Mouse (Mus musculus) liver, postnatal 0 days (tissue): ENCODE measurements around the gene Iqcd.

Experiments
- CTCF ChIP-seq: sonication (generic); IDR thresholded peaks from 2 replicates; pipeline ENCODE4 v1.5.1; 2016; ENCODE audit warnings: antibody characterized with exemption, low read depth
- EP300 ChIP-seq: IDR thresholded peaks from 2 replicates; pipeline ENCODE4 v1.6.1; 2016; ENCODE audit warnings: antibody characterized with exemption, low read depth, mild to moderate bottlenecking

DNA sequence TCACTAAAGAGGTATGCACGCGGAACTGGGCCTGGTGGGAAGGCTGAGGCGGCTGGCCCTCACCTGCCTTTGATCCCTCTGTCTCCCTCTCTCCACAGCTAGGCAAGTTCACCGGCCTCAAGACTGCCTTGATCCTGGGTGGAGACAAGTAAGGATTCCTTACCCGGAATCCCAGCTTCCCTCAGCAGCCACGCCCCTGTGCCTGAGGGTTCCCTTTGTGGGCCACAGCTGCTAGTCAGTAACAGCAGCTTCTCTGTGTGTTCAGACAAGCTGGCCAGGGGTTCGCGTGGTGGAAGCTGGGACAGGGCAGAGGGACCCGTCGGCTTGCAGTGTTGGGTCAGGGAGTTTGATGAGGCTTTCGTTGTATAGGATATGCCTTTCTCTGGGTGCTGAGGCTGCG, 30.0 kb downstream of the Iqcd start:
- no peak for TF ChIP-seq CTCF
- no peak for TF ChIP-seq EP300
